Mouse (Mus musculus) embryo, embryonic 11.5 days (tissue): ENCODE results near the gene Sept1.
A peak's percentile ranks its signal among the peaks of the same experiment; 100 is the strongest.

Source experiments
- DNase-seq: peaks from one replicate; pipeline ENCODE4 v3.0.0-alpha.2; 2012; ENCODE audit warnings: low read depth, low spot score

The Sept1 gene

GRCm38 (mm10) chr7:127232622-127233367 lies at the start of gene Sept1, which contains the start of gene Zfp553:
Gene Sept1 (minus strand): TSS chr7:127233130.
Gene Zfp553 (plus strand): TSS chr7:127233061.
- DNase-seq = peak; percentile 76

DNA sequence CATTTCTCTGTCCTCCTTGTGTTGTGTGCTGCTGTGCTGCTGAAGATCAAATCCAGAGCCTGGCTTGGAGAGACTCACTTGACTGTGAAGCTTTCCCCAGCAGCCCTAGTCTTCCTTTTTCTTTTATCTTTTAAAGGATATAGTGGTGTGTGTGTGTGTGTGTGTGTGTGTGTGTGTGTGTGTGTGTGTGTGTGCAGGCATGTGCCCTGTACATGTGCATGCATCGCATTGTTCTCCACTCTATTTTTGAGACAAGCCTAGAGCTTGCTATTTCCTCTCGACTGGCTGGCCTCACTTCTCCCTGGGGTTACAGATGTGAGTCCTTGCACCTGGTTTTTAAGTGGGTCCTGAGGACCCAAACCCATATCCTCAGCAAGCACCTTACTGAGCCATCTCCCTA lies 49.3 kb upstream of the Sept1 start:
- DNase-seq = no peak

DNA sequence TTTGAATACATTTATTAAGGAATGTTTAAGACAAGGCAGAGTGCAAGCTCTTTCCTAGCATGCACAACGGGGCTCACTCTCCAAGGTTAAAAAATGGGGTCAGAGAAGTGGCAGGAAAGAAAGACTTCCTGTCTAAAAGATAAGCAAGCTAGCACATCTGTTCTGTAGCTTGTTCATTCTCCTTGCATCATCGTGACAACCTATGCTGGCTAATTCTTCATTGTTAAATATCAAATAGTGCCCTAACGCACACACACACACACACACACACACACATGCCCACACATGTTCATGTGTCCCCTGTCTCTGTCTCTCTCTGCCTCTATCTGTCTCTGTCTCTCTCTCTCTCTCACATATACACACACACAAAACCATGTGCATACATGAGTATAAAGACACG lies 48.2 kb upstream of the Sept1 start:
- DNase-seq = no peak

DNA sequence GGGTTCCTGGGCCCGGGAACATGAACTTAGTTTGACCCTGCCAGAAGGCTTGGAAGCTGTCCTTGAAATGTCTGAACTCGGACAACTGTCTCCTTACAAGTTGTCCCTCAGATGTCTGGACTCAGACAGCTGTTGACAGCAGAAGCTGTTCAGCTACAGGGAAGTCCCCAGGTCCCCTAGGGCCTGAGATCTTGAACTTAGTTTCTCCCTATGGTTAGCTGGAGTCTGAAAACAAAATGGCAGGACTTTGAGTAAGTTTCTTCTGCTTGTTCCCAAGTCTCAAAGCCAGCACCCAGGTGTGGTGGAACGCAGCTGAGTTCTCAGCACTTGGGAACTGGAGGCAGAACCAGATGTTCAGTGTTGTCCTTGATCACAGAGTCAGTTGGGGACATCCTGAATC lies 47.2 kb upstream of the Sept1 start:
- no peak for DNase-seq

GRCm38 (mm10) chr7:127278311-127278710 lies 45.4 kb upstream of the Sept1 start:
- peak; percentile 19 for DNase-seq

- DNase-seq = no peak
Observed at GRCm38 (mm10) chr7:127276519-127276961, 43.6 kb upstream of the Sept1 start.

DNA sequence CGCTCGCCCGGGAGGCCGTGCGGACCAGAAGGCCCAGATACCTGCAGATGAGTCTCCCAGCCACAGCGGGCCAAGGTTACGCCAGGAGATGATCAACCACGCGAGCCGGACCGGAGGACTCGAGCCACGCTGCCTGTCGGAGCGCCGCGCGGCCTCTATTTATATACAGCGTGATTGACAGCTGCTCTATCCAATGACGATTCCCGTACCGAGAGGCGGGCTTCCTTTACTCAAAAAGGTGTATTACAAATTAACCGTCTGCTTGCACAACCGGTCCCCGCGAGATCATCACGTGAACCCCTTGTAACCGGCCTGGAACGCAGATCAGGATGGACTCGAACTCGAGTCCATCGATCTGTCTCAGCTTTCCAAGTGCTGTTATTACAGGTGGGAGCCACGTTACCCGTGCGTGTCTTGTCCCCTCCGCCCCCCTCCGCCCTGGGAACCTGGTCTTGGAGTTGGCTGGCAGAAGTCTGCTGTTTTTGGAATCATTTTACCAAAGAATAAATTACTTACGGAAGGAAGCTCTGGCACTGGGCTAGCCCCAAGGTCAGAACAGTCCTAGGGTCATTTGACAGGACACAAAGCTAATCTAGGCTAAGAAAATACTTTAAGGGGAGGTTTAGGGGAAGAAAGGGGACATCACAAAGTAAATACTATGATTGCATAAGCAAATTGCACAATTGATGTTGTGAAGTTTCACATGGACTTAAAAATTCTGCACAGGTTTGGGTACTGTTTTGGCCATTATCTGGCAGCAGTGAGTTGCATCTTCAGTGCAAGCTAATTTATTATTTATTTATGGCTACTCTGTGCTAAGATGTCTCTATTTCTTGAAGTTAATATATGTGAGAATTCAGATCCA lies 41.2 kb upstream of the Sept1 start, which contains the start of gene Sephs2:
Gene Sephs2, minus strand, starts transcription at position 131 of the 865 bp plus-strand sequence.
- DNase-seq = peak; percentile 87

DNA sequence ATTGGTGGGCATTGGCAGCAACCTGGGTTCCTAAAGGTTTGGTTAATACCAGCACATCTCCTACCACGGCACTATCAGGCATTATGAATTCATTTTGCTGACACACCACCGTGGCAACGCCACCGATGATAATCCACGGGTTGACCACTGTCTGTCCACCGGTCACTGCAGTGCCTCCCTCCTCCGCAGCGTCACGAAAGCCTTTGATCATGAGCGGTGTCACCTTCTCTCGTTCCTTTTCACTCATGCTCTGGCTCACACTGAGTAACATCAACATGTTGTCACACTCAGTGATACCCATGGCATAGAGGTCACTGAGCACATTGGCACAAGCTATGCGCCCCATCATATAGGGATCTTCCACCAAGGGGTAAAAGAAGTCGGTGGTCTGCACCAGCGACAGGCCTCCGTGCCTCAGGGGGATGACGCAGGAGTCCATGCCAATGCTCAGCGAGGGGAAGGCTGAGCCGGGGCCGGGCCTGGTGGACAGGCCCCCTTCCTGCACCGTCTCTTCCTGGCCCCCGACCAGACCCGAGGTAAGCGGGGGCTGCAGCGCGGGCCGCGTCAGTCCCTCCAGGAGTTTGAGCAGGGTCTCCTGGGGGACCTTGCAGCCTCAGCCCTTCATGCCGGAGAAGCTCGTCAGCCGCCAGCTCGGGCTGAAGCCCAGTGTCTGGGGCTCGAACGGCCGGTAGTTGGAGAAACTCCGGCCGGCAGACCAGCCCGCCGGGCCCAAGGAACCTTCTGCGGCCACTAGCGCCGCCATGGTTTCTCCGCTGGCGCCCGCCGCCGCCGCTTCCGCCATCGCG lies 40.4 kb upstream of the Sept1 start:
- DNase-seq = peak; percentile 19

DNA sequence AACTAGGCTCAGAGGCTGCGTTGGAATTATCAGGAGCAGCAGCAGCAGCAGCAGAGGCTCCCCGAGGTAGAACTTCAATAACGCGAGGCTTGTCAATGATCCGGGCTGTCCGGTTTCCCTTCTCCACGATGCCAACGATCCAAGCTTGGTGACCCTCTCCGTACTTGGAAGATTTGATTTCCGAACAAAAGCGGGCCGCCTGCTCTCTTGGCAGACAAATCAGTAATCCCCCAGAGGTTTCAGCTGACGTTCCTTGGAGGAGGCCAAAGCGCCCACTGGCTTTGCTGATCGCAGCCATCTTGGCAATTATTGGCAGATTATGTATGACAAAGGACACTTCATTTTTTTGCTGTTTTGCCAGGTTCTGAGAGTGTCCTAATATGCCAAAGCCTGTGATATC lies 39.6 kb upstream of the Sept1 start:
- no peak for DNase-seq

DNA sequence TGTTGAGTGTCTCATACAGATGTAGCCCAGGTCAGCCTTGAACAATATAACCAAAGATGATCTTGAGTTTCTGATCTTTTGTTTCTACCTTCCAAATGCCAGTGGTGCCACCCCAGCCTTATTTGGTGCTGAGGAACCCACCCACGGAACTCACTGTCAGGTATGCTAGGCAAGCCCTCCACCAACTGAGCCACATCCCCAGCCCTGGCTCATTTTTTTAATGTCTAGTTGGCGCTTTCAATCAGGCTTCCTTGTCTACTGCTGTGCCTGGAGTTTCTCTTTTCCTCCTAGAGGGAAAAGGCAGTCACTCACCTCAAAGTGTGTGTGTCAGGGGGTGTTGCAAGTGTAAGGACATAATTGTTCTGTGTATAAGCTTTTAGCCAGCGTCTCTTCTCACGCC lies 38.2 kb upstream of the Sept1 start:
- DNase-seq = no peak

DNA sequence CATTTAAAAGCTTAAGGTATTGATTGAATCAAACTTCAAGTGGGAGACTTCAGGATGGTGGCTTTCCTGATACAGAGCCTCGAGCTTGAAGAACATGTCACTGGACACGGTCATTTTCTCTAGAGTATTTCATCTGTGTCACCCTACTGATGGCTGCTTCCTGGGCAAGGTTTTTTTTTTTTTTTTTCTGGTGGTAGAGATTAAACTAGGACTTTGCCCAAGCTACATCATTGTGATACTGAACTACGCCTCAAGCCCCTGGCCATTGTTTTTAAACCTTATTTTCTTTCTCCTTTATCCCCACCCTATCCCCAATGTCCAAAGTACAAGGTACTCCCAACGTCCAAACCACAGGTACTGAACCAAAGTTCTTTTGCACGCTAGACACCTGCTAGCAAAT lies 37.7 kb upstream of the Sept1 start:
- DNase-seq = no peak

DNA sequence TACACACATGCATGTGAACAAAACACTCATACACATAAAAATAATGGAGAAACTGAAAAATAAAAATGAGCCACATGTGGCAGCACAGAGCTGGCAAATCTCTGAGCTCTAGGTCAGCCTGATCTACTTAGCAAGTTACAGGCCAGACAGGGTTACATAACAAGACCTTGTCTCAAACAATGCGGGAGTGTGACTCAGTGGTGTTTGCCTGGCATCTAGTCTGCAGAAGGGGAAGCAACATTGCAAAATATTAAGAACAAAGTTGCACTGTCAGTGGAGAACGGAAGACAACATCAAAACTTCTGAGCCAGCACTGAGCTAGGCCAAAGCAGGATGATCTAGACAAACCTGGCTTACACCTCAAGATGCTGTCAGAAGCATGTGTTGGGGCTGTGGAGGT lies 37.3 kb upstream of the Sept1 start:
- no peak for DNase-seq

DNA sequence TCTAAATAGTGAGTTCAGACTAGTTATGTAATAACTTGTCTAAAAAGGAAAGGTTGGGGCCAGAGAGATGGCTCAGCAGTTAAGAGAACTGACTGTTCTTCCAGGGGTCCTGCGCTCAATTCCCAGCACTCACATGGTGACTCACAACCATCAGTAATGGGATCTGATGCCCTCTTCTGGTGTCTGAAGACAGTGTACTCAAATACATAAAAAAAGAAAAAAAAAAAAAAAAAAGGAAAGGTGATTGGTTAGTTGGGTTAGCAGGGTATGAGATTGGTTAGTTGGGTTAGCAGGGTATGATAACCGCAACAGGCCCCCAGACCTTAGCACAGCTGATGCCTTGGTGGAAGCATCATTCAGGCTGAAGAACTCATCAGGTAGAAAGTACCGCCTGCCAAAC lies 30.6 kb upstream of the Sept1 start:
- DNase-seq = no peak

GRCm38 (mm10) chr7:127262218-127262961 lies 29.5 kb upstream of the Sept1 start:
- DNase-seq = no peak

DNA sequence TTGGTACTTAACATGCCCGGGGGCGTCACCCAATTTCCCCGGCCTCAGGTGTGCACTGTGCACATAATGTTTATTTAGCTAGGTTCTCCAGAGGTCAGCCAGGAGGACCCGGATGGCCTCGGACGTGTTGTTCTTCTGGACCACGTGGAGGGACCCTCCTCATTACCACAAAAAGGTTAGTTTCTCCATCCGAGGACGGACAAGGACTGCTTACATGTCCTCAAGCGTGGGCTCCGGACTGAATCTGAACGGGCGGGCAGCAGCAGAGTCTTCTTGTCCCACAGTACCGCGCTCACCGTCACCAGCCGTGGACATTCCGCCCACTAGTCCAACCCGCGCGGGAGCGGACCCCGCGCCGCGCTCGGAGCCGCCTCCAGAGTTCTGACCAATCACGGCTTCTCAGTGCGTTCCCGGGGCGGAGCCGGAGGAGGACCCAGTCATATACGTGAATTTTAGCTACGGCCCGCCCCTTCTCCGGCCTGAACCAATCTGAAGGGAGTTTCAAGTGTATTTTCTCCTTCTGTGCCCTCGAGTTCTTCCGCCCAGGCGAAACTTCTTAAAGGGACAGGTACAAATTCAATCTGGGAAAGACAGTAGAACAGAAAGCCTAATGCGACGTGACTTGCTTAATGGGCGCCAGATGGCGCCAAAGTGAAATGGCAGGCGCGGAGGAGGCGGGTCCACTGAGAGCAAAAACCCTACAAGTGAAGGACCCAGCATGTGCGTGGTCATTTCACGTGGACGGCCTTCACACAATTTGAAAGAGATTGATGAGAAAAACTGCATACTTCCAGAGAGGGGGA lies 27.6 kb upstream of the Sept1 start, which contains the start of gene Dctpp1:
Gene Dctpp1, minus strand, starts transcription at position 401 of the 803 bp plus-strand sequence.
- peak; percentile 97 for DNase-seq

- DNase-seq = no peak
Observed at GRCm38 (mm10) chr7:127259186-127259905, 26.4 kb upstream of the Sept1 start.

DNA sequence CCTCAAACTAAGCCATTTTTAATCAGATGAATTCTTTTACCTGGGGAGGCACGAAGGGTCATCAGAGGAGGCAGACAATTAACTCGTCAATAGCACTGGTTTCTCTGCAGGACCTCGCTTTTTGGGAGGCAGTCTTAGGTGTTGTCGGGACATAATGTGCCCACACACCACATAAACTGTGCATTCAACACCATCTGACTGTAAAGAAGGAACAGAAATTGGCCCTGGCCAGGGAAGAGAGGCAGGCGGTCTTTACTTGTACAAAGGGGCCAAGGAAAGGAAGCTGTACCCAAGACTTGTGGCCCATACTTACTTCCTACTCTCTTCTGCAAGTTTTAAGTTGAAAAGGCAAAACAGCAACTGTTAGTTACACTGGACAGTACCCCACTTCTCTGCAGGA lies 23.6 kb upstream of the Sept1 start:
- no peak for DNase-seq

GRCm38 (mm10) chr7:127255965-127256364 lies 23.0 kb upstream of the Sept1 start:
- no peak for DNase-seq

- DNase-seq = no peak
Observed at GRCm38 (mm10) chr7:127255008-127255407, 22.1 kb upstream of the Sept1 start.
